Mouse (Mus musculus): ENCODE measurements around the gene Tmx1. TPM values are rescaled to one million over a fixed set of nuclear protein-coding genes. Genes with fewer than 3 reads are reported as not detected.

Gene Tmx1
- polyA plus RNA-seq (2016; fragmentation: Nextera tagmentation; extraction: Ambion mirVana), result 127 and 139 TPM in 2 replicates

GRCm38 (mm10) chr12:70452726-70453645 lies at the start of gene Tmx1:
Tmx1 (plus strand) TSS chr12:70453095.
- WGBS, result 1% methylated on average over 58 of the region's 58 CpGs
- H3K36me3 ChIP-seq (replicated peaks), result peaks cover 18% of the 10 kb centered on the region
- peak; percentile 96 for DNase-seq (ENCODE audit: extremely low spot score, low spot score)

GRCm38 (mm10) chr12:70404327-70404726 lies 48.6 kb upstream of the Tmx1 start:
- no peak overlapping the region for H3K4me3 ChIP-seq

More at GRCm38 (mm10) chr12:70452726-70453645, at the start of gene Tmx1:
- H3K4me3 ChIP-seq, result peak within 1 kb of the TSS; percentile 77
- H3K9me3 ChIP-seq, result no peaks in the 10 kb centered on the region
- H3K27ac ChIP-seq, result peak within 1 kb of the TSS; percentile 94
- H3K4me1 ChIP-seq, result peaks cover 29% of the 10 kb centered on the region
- no peaks in the 10 kb centered on the region for H3K27me3 ChIP-seq (ENCODE audit: poor library complexity, severe bottlenecking)

GRCm38 (mm10) chr12:70408396-70408795 lies 44.5 kb upstream of the Tmx1 start:
- H3K4me1 ChIP-seq, result no peaks in the 10 kb centered on the region
- no peak for DNase-seq (ENCODE audit: extremely low spot score, low spot score)
- no peaks in the 10 kb centered on the region for H3K36me3 ChIP-seq (replicated peaks)
- no peaks in the 10 kb centered on the region for H3K27me3 ChIP-seq (ENCODE audit: poor library complexity, severe bottlenecking)
- H3K27ac ChIP-seq, result no peak overlapping the region
- no peak overlapping the region for H3K4me3 ChIP-seq
- 89% methylated on average over 1 of the region's 1 CpGs for WGBS
- H3K9me3 ChIP-seq, result no peaks in the 10 kb centered on the region

More at GRCm38 (mm10) chr12:70404327-70404726, 48.6 kb upstream of the Tmx1 start:
- H3K36me3 ChIP-seq (replicated peaks), result no peaks in the 10 kb centered on the region
- no peaks in the 10 kb centered on the region for H3K9me3 ChIP-seq
- H3K4me1 ChIP-seq, result no peaks in the 10 kb centered on the region
- H3K27me3 ChIP-seq (ENCODE audit: poor library complexity, severe bottlenecking), result no peaks in the 10 kb centered on the region
- DNase-seq (ENCODE audit: extremely low spot score, low spot score), result no peak
- H3K27ac ChIP-seq, result no peak overlapping the region
- WGBS, result 78% methylated on average over 6 of the region's 6 CpGs

- 86% methylated on average over 2 of the region's 2 CpGs for WGBS
- H3K27me3 ChIP-seq (ENCODE audit: poor library complexity, severe bottlenecking), result no peaks in the 10 kb centered on the region
- no peak for DNase-seq (ENCODE audit: extremely low spot score, low spot score)
- H3K27ac ChIP-seq, result no peak overlapping the region
- H3K4me3 ChIP-seq, result no peak overlapping the region
- no peaks in the 10 kb centered on the region for H3K4me1 ChIP-seq
- H3K36me3 ChIP-seq (replicated peaks), result no peaks in the 10 kb centered on the region
- no peaks in the 10 kb centered on the region for H3K9me3 ChIP-seq
These were observed 43.3 kb upstream of the Tmx1 start for GRCm38 (mm10) chr12:70409600-70409999.

GRCm38 (mm10) chr12:70420216-70420615 lies 32.7 kb upstream of the Tmx1 start:
- H3K9me3 ChIP-seq, result no peaks in the 10 kb centered on the region
- DNase-seq (ENCODE audit: extremely low spot score, low spot score), result no peak
- H3K27ac ChIP-seq, result no peak overlapping the region
- H3K4me3 ChIP-seq, result no peak overlapping the region
- no peaks in the 10 kb centered on the region for H3K27me3 ChIP-seq (ENCODE audit: poor library complexity, severe bottlenecking)
- 92% methylated on average over 1 of the region's 1 CpGs for WGBS
- no peaks in the 10 kb centered on the region for H3K36me3 ChIP-seq (replicated peaks)
- 0 out of 2 replicates have a peak, but pooled peaks cover 4% of the 10 kb centered on the region for H3K4me1 ChIP-seq

GRCm38 (mm10) chr12:70421028-70421427 lies 31.9 kb upstream of the Tmx1 start:
- H3K4me1 ChIP-seq, result 0 out of 2 replicates have a peak, but pooled peaks cover 4% of the 10 kb centered on the region
- no peak for DNase-seq (ENCODE audit: extremely low spot score, low spot score)
- no peaks in the 10 kb centered on the region for H3K36me3 ChIP-seq (replicated peaks)
- no peaks in the 10 kb centered on the region for H3K27me3 ChIP-seq (ENCODE audit: poor library complexity, severe bottlenecking)
- H3K9me3 ChIP-seq, result no peaks in the 10 kb centered on the region
- no peak overlapping the region for H3K27ac ChIP-seq
- no peak overlapping the region for H3K4me3 ChIP-seq
- 96% methylated on average over 3 of the region's 3 CpGs for WGBS

GRCm38 (mm10) chr12:70422322-70423118 lies 30.4 kb upstream of the Tmx1 start:
- Histone ChIP-seq H3K9me3 (no peaks in the 10 kb centered on the region), H3K27me3 (ENCODE audit: poor library complexity, severe bottlenecking) (no peaks in the 10 kb centered on the region), H3K36me3 (replicated peaks) (no peaks in the 10 kb centered on the region), H3K27ac (peak overlapping the region; percentile 52), H3K4me3 (no peak overlapping the region), H3K4me1 (peaks cover 12% of the 10 kb centered on the region)
- WGBS, result 70% methylated on average over 9 of the region's 9 CpGs
- DNase-seq (ENCODE audit: extremely low spot score, low spot score), result no peak

- H3K36me3 ChIP-seq (replicated peaks), result no peaks in the 10 kb centered on the region
- no peak for DNase-seq (ENCODE audit: extremely low spot score, low spot score)
- no peak overlapping the region for H3K27ac ChIP-seq
- peaks cover 13% of the 10 kb centered on the region for H3K4me1 ChIP-seq
- no peaks in the 10 kb centered on the region for H3K9me3 ChIP-seq
- no peak overlapping the region for H3K4me3 ChIP-seq
- 87% methylated on average over 3 of the region's 3 CpGs for WGBS
- no peaks in the 10 kb centered on the region for H3K27me3 ChIP-seq (ENCODE audit: poor library complexity, severe bottlenecking)
These were observed 25.0 kb upstream of the Tmx1 start for GRCm38 (mm10) chr12:70427885-70428284.

- no peak overlapping the region for H3K27ac ChIP-seq
- H3K4me3 ChIP-seq, result no peak overlapping the region
- H3K9me3 ChIP-seq, result no peaks in the 10 kb centered on the region
- 84% methylated on average over 4 of the region's 4 CpGs for WGBS
- H3K4me1 ChIP-seq, result peaks cover 13% of the 10 kb centered on the region
- no peaks in the 10 kb centered on the region for H3K27me3 ChIP-seq (ENCODE audit: poor library complexity, severe bottlenecking)
- H3K36me3 ChIP-seq (replicated peaks), result no peaks in the 10 kb centered on the region
- DNase-seq (ENCODE audit: extremely low spot score, low spot score), result no peak
These were observed 23.3 kb upstream of the Tmx1 start for GRCm38 (mm10) chr12:70429637-70430036.

- H3K9me3 ChIP-seq, result no peaks in the 10 kb centered on the region
- no peak overlapping the region for H3K4me3 ChIP-seq
- no peaks in the 10 kb centered on the region for H3K27me3 ChIP-seq (ENCODE audit: poor library complexity, severe bottlenecking)
- 42% methylated on average over 8 of the region's 8 CpGs for WGBS
- H3K4me1 ChIP-seq, result peaks cover 13% of the 10 kb centered on the region
- no peaks in the 10 kb centered on the region for H3K36me3 ChIP-seq (replicated peaks)
- no peak overlapping the region for H3K27ac ChIP-seq
- no peak for DNase-seq (ENCODE audit: extremely low spot score, low spot score)
These were observed 22.5 kb upstream of the Tmx1 start for GRCm38 (mm10) chr12:70430307-70430950.

GRCm38 (mm10) chr12:70431428-70431827 lies 21.5 kb upstream of the Tmx1 start:
- no peak for DNase-seq (ENCODE audit: extremely low spot score, low spot score)

GRCm38 (mm10) chr12:70449961-70450360 lies 2.9 kb upstream of the Tmx1 start:
- no peak for DNase-seq (ENCODE audit: extremely low spot score, low spot score)
- H3K4me3 ChIP-seq, result no peak overlapping the region
- no peaks in the 10 kb centered on the region for H3K27me3 ChIP-seq (ENCODE audit: poor library complexity, severe bottlenecking)
- no peaks in the 10 kb centered on the region for H3K9me3 ChIP-seq
- peaks cover 27% of the 10 kb centered on the region for H3K4me1 ChIP-seq
- no peak overlapping the region for H3K27ac ChIP-seq
- H3K36me3 ChIP-seq (replicated peaks), result no peaks in the 10 kb centered on the region

More at GRCm38 (mm10) chr12:70431428-70431827, 21.5 kb upstream of the Tmx1 start:
- Histone ChIP-seq H3K4me3 (no peak overlapping the region), H3K36me3 (replicated peaks) (no peaks in the 10 kb centered on the region), H3K27ac (no peak overlapping the region), H3K4me1 (peaks cover 13% of the 10 kb centered on the region), H3K27me3 (ENCODE audit: poor library complexity, severe bottlenecking) (no peaks in the 10 kb centered on the region), H3K9me3 (no peaks in the 10 kb centered on the region)
- WGBS, result 75% methylated on average over 5 of the region's 5 CpGs

Measured in forebrain, embryonic 10.5 days (tissue).